Mouse (Mus musculus) heart, postnatal 0 days (tissue): ENCODE measurements at regions not wholly inside any gene's neighbourhood (a gene's known extent, or its start where the extent isn't known, plus 50 kb on each side); places are given as distances from the start of the nearest gene placed in this dataset.

Experiments
- CTCF ChIP-seq: IDR thresholded peaks from 2 replicates; pipeline ENCODE4 v1.5.1; 2016; ENCODE audit warnings: antibody characterized with exemption, control low read depth, low read depth
- EP300 ChIP-seq: IDR thresholded peaks from 2 replicates; pipeline ENCODE4 v1.6.1; 2016; ENCODE audit warnings: antibody characterized with exemption, low read depth

DNA sequence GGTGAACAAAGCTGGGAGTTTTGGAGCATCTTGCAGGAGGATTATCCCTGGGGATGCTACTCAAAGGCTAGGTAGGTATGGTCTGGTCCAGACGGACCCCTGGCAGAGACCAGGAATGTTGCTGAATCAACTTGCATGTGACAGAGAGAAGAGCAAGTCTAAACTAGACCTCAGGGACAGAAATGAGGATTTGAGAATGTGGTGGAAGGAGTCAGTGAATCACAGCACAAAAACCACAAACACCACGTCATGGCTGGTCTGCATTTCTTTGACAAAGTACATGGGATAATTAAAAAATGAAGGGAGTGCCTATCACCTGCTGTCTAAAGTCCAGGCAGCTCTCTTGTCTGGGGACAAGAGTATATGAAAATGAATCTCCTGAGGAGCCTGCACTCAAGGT lies 95.1 kb upstream of the Ubl3 start:
- TF ChIP-seq CTCF (no peak), EP300 (no peak)
